ENCODE assay signal across 9 mouse cellular contexts in genomic region chr9:64590634-64591041, GRCm38 (mm10).
DNase-seq lines count a peak whose midpoint lies in the region; ATAC-seq lines count a peak whose summit lies in the region.
"Had no signal": no experiment of that assay in that cellular context is flagged by ENCODE, and none has a peak within 500 bp of the region (broad histone marks: within the 10 kb centered on the region; RNA-seq: fewer than 3 reads in every experiment).

No protein-coding gene starts in this region.

- H3K4me2 ChIP-seq in forebrain, embryonic 14.5 days (ENCODE audit: low read length) = no peak overlapping the region
- H3K4me2 ChIP-seq in forebrain, embryonic 11.5 days (ENCODE audit: low read depth, low read length, severe bottlenecking) = no peak overlapping the region
- H3K4me2 ChIP-seq in midbrain, embryonic 13.5 days (replicated peaks) = no peak overlapping the region
- H3K4me2 ChIP-seq: embryonic facial prominence, embryonic 13.5 days had no signal

- H3K4me1 ChIP-seq in forebrain, embryonic 14.5 days (ENCODE audit: control insufficient read depth, insufficient read depth, low read length) = peaks cover 8% of the 10 kb centered on the region; the same call in 1 of the 2 replicates
- 0 out of 2 replicates have a peak, but pooled peaks cover 2% of the 10 kb centered on the region for H3K4me1 ChIP-seq in forebrain, embryonic 11.5 days (replicated peaks; ENCODE audit: control insufficient read depth, insufficient read depth, low read length)
- H3K4me1 ChIP-seq in erythroblast, embryonic 14.5 days (ENCODE audit: control insufficient read depth) = peaks cover 84% of the 10 kb centered on the region
- H3K4me1 ChIP-seq in midbrain, embryonic 13.5 days (replicated peaks) = peaks cover 21% of the 10 kb centered on the region

- no peak overlapping the region for H3K4me3 ChIP-seq in forebrain, embryonic 14.5 days (ENCODE audit: low read depth, low read length)
- H3K4me3 ChIP-seq in forebrain, embryonic 11.5 days (ENCODE audit: low read depth, low read length) = no peak overlapping the region
- peak overlapping the region; percentile 44 for H3K4me3 ChIP-seq in erythroblast, embryonic 14.5 days (replicated peaks)
- no peak overlapping the region for H3K4me3 ChIP-seq in midbrain, embryonic 13.5 days (replicated peaks)
- H3K4me3 ChIP-seq: embryonic facial prominence, embryonic 13.5 days had no signal

- H3K27me3 ChIP-seq in forebrain, embryonic 14.5 days (replicated peaks; ENCODE audit: control insufficient read depth, insufficient read depth, low read length) = no peaks in the 10 kb centered on the region
- H3K27me3 ChIP-seq in forebrain, embryonic 11.5 days (ENCODE audit: control insufficient read depth, insufficient read depth, low read length) = no peaks in the 10 kb centered on the region; the same call in 1 of the 2 replicates
- H3K27me3 ChIP-seq in erythroblast, embryonic 14.5 days (ENCODE audit: control insufficient read depth) = no peaks in the 10 kb centered on the region
- H3K27me3 ChIP-seq in midbrain, embryonic 13.5 days = peaks cover 20% of the 10 kb centered on the region; the same call in 1 of the 2 replicates
- H3K27me3 ChIP-seq: embryonic facial prominence, embryonic 13.5 days had no signal

- peak; percentile 30 for DNase-seq in forebrain, embryonic 14.5 days (ENCODE audit: low spot score)
- DNase-seq in forebrain, embryonic 11.5 days (ENCODE audit: low spot score) = no peak
- DNase-seq in Muller cell, postnatal 12 days (ENCODE audit: inconsistent ontology term) = peak; percentile 67
- peak; percentile 27 for DNase-seq in large intestine, adult 2 months (ENCODE audit: low read depth, low spot score)
- no peak for DNase-seq in kidney, adult 8-10 months
- no peak for DNase-seq in yolk sac, embryonic 10.5 days (ENCODE audit: low spot score)

- no peaks in the 10 kb centered on the region for H3K9me3 ChIP-seq in forebrain, embryonic 14.5 days (replicated peaks; ENCODE audit: control insufficient read depth, low read length)
- H3K9me3 ChIP-seq in forebrain, embryonic 11.5 days (ENCODE audit: control insufficient read depth, low read length) = no peaks in the 10 kb centered on the region
- H3K9me3 ChIP-seq in erythroblast, embryonic 14.5 days (ENCODE audit: control insufficient read depth, low read length) = no peaks in the 10 kb centered on the region
- H3K9me3 ChIP-seq in midbrain, embryonic 13.5 days = no peaks in the 10 kb centered on the region
- H3K9me3 ChIP-seq: embryonic facial prominence, embryonic 13.5 days had no signal

- ATAC-seq in forebrain, embryonic 14.5 days = no peak
- no peak for ATAC-seq in forebrain, embryonic 11.5 days (replicated peaks; ENCODE audit: low FRiP score)
- 0 out of 2 replicates have a peak, but pooled peaks have one; percentile 27 for ATAC-seq in midbrain, embryonic 13.5 days

- WGBS in forebrain, embryonic 14.5 days = 72% methylated on average over 5 of the region's 5 CpGs
- 68% methylated on average over 5 of the region's 5 CpGs for WGBS in forebrain, embryonic 11.5 days
- 22% methylated on average over 5 of the region's 5 CpGs for whole genome bisulfite sequencing in large intestine, adult 2 months
- WGBS in midbrain, embryonic 13.5 days = 55% methylated on average over 5 of the region's 5 CpGs

- no peaks in the 10 kb centered on the region for H3K36me3 ChIP-seq in forebrain, embryonic 14.5 days (ENCODE audit: control insufficient read depth, insufficient read depth, low read length)
- no peaks in the 10 kb centered on the region for H3K36me3 ChIP-seq in forebrain, embryonic 11.5 days (ENCODE audit: control insufficient read depth, insufficient read depth, low read length)
- peaks cover 6% of the 10 kb centered on the region; the same call in 1 of the 2 replicates for H3K36me3 ChIP-seq in erythroblast, embryonic 14.5 days (ENCODE audit: control insufficient read depth)
- H3K36me3 ChIP-seq in midbrain, embryonic 13.5 days = no peaks in the 10 kb centered on the region
- H3K36me3 ChIP-seq: embryonic facial prominence, embryonic 13.5 days had no signal

- no peak overlapping the region for H3K9ac ChIP-seq in forebrain, embryonic 14.5 days (ENCODE audit: low read length)
- no peak overlapping the region for H3K9ac ChIP-seq in forebrain, embryonic 11.5 days (ENCODE audit: low read length)
- no peak overlapping the region for H3K9ac ChIP-seq in midbrain, embryonic 13.5 days (replicated peaks)
- H3K9ac ChIP-seq: embryonic facial prominence, embryonic 13.5 days had no signal

- H3K27ac ChIP-seq in forebrain, embryonic 14.5 days (ENCODE audit: low read depth, low read length) = no peak overlapping the region
- no peak overlapping the region for H3K27ac ChIP-seq in forebrain, embryonic 11.5 days (ENCODE audit: low read depth, low read length)
- no peak overlapping the region for H3K27ac ChIP-seq in midbrain, embryonic 13.5 days
- H3K27ac ChIP-seq: embryonic facial prominence, embryonic 13.5 days had no signal

Comparison
In these comparisons a context has a peak if more than half of its experiments do, and no peak if none do; other contexts are left out.
1. DNase-seq: peak in forebrain, embryonic 14.5 days (single experiment), Muller cell, postnatal 12 days (single experiment) and large intestine, adult 2 months (single experiment); none in forebrain, embryonic 11.5 days (single experiment), kidney, adult 8-10 months (0 of 2) and yolk sac, embryonic 10.5 days (single experiment).